Mouse (Mus musculus) lung, postnatal 0 days (tissue): Measurements from ENCODE around the gene Polr2e. TPM values are rescaled to one million over a fixed set of nuclear protein-coding genes. Genes with fewer than 3 reads are reported as not detected.

Source experiments
- ATAC-seq: fragments of 200-750 bp; cut with Nextera tagmentation; 2 replicates; pipeline ENCODE4 v1.8.0; 2017; ENCODE audit warnings: moderate library complexity
- DNase-seq: peaks from one replicate; pipeline ENCODE4 v3.0.0-alpha.2; 2016; ENCODE audit warnings: low spot score
- H3K27ac ChIP-seq: fragments of 300-500 bp; sonication (generic); 2 replicates; pipeline ENCODE4 v1.5.1; 2014; ENCODE audit warnings: antibody characterized with exemption, mild to moderate bottlenecking, low read length, mixed read lengths
- H3K27me3 ChIP-seq: fragments of 300-500 bp; sonication (generic); replicated peaks from 2 replicates; pipeline ENCODE4 v1.6.1; 2014; ENCODE audit warnings: low read length, mixed read lengths; ENCODE audit not compliant: insufficient read depth
- H3K36me3 ChIP-seq: fragments of 300-500 bp; sonication (generic); 2 replicates; pipeline ENCODE4 v1.6.1; 2014; ENCODE audit warnings: low read length, mixed read lengths; ENCODE audit not compliant: insufficient read depth
- H3K4me1 ChIP-seq: fragments of 300-500 bp; sonication (generic); 2 replicates; pipeline ENCODE4 v1.6.1; 2014; ENCODE audit warnings: antibody characterized with exemption, low read depth, low read length, mixed read lengths; ENCODE audit not compliant: insufficient read depth
- H3K4me2 ChIP-seq: fragments of 300-500 bp; sonication (generic); replicated peaks from 2 replicates; pipeline ENCODE4 v1.6.1; 2014; ENCODE audit warnings: low read depth, mild to moderate bottlenecking, low read length, moderate library complexity, mixed read lengths
- H3K4me3 ChIP-seq: fragments of 300-500 bp; sonication (generic); 2 replicates; pipeline ENCODE4 v1.5.1; 2014; ENCODE audit warnings: low read depth, low read length
- H3K9ac ChIP-seq: fragments of 300-500 bp; sonication (generic); replicated peaks from 2 replicates; pipeline ENCODE4 v1.6.1; 2014; ENCODE audit warnings: low read depth, mild to moderate bottlenecking
- H3K9me3 ChIP-seq: fragments of 300-500 bp; sonication (generic); 2 replicates; pipeline ENCODE4 v1.6.1; 2016; ENCODE audit warnings: low read length, mixed read lengths
- CTCF ChIP-seq: IDR thresholded peaks from 2 replicates; pipeline ENCODE4 v1.5.1; 2016; ENCODE audit warnings: antibody characterized with exemption, mild to moderate bottlenecking
- EP300 ChIP-seq: IDR thresholded peaks from 2 replicates; pipeline ENCODE4 v1.6.1; 2016; ENCODE audit warnings: antibody characterized with exemption, mild to moderate bottlenecking, control low read depth
- WGBS: fragments of 180-500 bp; shearing (Covaris S2); extraction: QIAGEN DNeasy Blood & Tissue Kit; methylation state at CpG from one replicate; pipeline ENCODE4 v1.1.7; 2014; 5-methylcytosine and 5-hydroxymethylcytosine counted together
- polyA plus RNA-seq: library from polyadenylated mRNA; unstranded; fragments of >200 nt; fragmentation: Nextera tagmentation; extraction: Ambion mirVana; gene quantifications from 2 replicates; pipeline ENCODE4 v1.2.1, GENCODE M21; 2015

Polr2e gene
- polyA plus RNA-seq: 178 and 202 TPM in 2 replicates

GRCm38 (mm10) chr10:80039559-80039979 is at the start of gene Polr2e:
Gene Polr2e (minus strand): TSS chr10:80039795.
- DNase-seq (peak; percentile 98), ATAC-seq (peak; percentile 95)

GRCm38 (mm10) chr10:80089146-80089545 is 49.6 kb upstream of the Polr2e start:
- H3K9ac ChIP-seq: no peak overlapping the region
- no peak for TF ChIP-seq EP300
- peak; percentile 59 for TF ChIP-seq CTCF
- 57% methylated on average over 4 of the region's 4 CpGs for WGBS

More at GRCm38 (mm10) chr10:80039559-80039979, at the start of gene Polr2e:
- H3K27ac ChIP-seq: peak within 1 kb of the TSS; percentile 73
- peak; percentile 89 for TF ChIP-seq EP300
- TF ChIP-seq CTCF: peak; percentile 20; the same call in 1 of the 2 replicates
- no peaks in the 10 kb centered on the region for H3K9me3 ChIP-seq
- WGBS: under 1% methylated on average over 36 of the region's 40 CpGs
- H3K36me3 ChIP-seq: 0 out of 2 replicates have a peak, but pooled peaks cover 7% of the 10 kb centered on the region
- H3K4me2 ChIP-seq: peak within 1 kb of the TSS; percentile 88
- H3K4me1 ChIP-seq: peaks cover 11% of the 10 kb centered on the region; the same call in 1 of the 2 replicates
- H3K9ac ChIP-seq: peak within 1 kb of the TSS; percentile 73
- H3K27me3 ChIP-seq: no peaks in the 10 kb centered on the region
- H3K4me3 ChIP-seq: peak within 1 kb of the TSS; percentile 70

DNA sequence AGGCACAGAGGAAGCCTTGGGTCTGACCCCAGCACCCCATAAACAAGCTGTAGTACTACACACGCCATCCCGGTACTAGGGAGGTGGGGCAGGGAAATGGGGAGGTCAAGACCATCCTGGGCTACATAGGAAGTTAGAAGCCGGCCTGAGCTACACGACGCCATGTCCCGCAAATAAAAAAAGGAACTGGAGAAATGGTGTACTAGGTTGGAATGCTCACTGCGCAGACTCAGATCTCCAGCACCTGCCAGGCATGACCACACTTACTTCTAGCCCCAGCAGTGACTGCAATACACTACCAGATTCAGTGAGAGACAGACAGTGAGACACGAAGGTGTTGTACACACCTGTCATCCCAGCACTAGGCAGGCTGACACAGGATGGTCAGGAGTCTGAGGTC is 47.9 kb upstream of the Polr2e start:
- Histone ChIP-seq H3K9ac (no peak overlapping the region), H3K36me3 (peaks cover under 1% of the 10 kb centered on the region; the same call in 1 of the 2 replicates), H3K9me3 (no peaks in the 10 kb centered on the region), H3K4me1 (peaks cover 19% of the 10 kb centered on the region), H3K27ac (0 out of 2 replicates have a peak overlapping the region, but pooled peaks have one; percentile 9), H3K4me3 (no peak overlapping the region), H3K4me2 (no peak overlapping the region), H3K27me3 (no peaks in the 10 kb centered on the region)
- DNase-seq: no peak
- TF ChIP-seq EP300 (no peak), CTCF (no peak)
- ATAC-seq: no peak
- WGBS: 77% methylated on average over 8 of the region's 8 CpGs

More at GRCm38 (mm10) chr10:80089146-80089545, 49.6 kb upstream of the Polr2e start:
- no peak overlapping the region for H3K27ac ChIP-seq
- H3K27me3 ChIP-seq: no peaks in the 10 kb centered on the region
- DNase-seq (peak; percentile 44), ATAC-seq (no peak)
- H3K9me3 ChIP-seq: no peaks in the 10 kb centered on the region
- H3K4me2 ChIP-seq: no peak overlapping the region
- peaks cover 17% of the 10 kb centered on the region for H3K4me1 ChIP-seq
- H3K36me3 ChIP-seq: no peaks in the 10 kb centered on the region
- no peak overlapping the region for H3K4me3 ChIP-seq

DNA sequence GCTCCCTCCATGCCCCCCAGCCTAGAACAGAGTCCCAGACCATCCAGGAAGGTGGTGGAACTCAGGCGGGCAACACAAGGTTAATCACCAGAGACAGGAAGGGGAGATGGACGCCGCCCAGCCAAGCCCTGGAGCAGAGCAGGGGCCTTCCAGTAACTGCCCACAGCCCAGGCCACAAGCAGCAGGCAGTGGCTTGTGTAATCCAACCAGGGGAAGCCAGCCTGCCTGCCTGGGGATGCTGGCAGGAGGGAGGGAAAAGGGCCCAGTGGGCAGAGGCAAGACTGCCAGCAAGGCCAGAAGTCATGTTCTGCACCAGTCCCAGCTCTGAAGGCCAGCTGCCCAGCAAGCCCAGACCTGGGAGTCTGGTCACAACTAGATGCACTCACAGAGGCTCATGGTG is 47.3 kb upstream of the Polr2e start:
- Histone ChIP-seq H3K9ac (0 out of 2 replicates have a peak overlapping the region, but pooled peaks have one; percentile 16), H3K27me3 (no peaks in the 10 kb centered on the region), H3K9me3 (no peaks in the 10 kb centered on the region), H3K36me3 (peaks cover 7% of the 10 kb centered on the region), H3K4me2 (no peak overlapping the region; the same call in 1 of the 2 replicates), H3K27ac (peak overlapping the region; percentile 55; the same call in 1 of the 2 replicates), H3K4me1 (peaks cover 19% of the 10 kb centered on the region), H3K4me3 (no peak overlapping the region)
- ATAC-seq (peak; percentile 34), DNase-seq (peak; percentile 47)
- 59% methylated on average over 3 of the region's 3 CpGs for WGBS
- no peak for TF ChIP-seq EP300
- no peak for TF ChIP-seq CTCF

DNA sequence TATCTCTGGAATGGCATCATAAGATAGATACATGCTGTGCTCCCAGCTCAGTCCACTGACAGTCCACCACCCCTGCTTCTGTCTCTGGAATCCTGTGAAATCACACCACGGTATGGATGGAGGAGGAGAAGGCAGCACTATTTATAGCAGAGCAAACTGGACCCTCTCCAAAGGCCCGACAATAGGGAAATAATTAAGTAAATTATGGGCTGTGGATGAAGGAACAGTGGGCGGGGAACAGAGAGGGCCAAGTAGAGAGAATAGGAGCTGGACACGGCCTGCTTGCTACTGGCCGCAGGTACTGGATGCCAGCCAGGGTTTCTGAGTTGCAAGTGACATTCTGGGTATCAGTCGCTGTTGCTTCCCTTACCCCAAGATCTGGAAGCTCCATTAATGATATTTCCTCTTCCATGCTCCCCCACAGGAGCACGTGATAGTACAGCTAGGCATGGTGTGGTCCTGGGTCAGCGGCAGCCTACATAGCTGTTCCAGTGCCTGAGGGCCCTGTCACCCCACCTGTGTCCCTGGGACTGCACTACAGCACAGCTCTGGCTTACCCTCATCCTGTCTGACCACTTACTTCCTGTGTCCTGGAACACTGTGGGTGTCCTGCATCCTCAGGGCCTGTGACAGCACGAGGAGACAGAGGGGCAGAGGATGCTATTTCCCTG is 45.4 kb upstream of the Polr2e start:
- WGBS: 30% methylated on average over 9 of the region's 9 CpGs

DNA sequence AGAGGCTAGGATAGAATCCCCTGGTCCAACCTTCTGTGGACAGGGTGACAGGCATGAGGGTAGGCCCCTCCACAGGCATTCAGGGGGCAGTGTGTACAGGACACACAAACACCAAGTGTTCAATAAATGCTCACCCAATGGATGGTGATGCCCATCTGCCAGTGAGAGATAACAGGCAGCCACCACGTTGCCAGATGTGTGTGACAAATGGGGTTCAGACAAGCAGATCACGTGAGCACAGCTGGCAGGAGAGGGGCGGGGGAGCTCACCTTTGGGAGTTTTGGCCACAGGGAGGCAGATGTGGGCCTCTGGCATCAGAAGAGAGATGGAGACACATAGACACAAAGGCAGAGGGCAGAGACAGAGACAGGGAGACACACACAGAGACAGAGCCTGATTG is 41.5 kb upstream of the Polr2e start:
- no peak overlapping the region for H3K27ac ChIP-seq
- H3K36me3 ChIP-seq: peaks cover 38% of the 10 kb centered on the region
- no peaks in the 10 kb centered on the region for H3K9me3 ChIP-seq
- DNase-seq (no peak), ATAC-seq (peak; percentile 9; the same call in 1 of the 2 replicates)
- no peak overlapping the region for H3K9ac ChIP-seq
- no peak overlapping the region for H3K4me3 ChIP-seq
- H3K27me3 ChIP-seq: no peaks in the 10 kb centered on the region
- WGBS: 75% methylated on average over 3 of the region's 3 CpGs
- peaks cover 15% of the 10 kb centered on the region for H3K4me1 ChIP-seq
- no peak for TF ChIP-seq EP300
- TF ChIP-seq CTCF: 0 out of 2 replicates have a peak, but pooled peaks have one; percentile 14
- H3K4me2 ChIP-seq: no peak overlapping the region

More for the DNA sequence above, 45.4 kb upstream of the Polr2e start:
- Histone ChIP-seq H3K9me3 (no peaks in the 10 kb centered on the region), H3K4me1 (peaks cover 19% of the 10 kb centered on the region), H3K27me3 (no peaks in the 10 kb centered on the region), H3K4me2 (no peak overlapping the region), H3K27ac (peak overlapping the region; percentile 48), H3K4me3 (no peak overlapping the region), H3K9ac (no peak overlapping the region; the same call in 1 of the 2 replicates), H3K36me3 (peaks cover 23% of the 10 kb centered on the region)
- peak; percentile 93 for DNase-seq
- TF ChIP-seq EP300 (peak; percentile 73), CTCF (no peak; the same call in 1 of the 2 replicates)
- peak; percentile 75 for ATAC-seq
